Mouse (Mus musculus): ENCODE data around the gene Naaladl2. TPM values are rescaled to one million over a fixed set of nuclear protein-coding genes. Genes with fewer than 3 reads are reported as not detected.

Naaladl2 gene
- polyA plus RNA-seq, 1 experiment from 2014 or later, result 2.9 TPM

DNA sequence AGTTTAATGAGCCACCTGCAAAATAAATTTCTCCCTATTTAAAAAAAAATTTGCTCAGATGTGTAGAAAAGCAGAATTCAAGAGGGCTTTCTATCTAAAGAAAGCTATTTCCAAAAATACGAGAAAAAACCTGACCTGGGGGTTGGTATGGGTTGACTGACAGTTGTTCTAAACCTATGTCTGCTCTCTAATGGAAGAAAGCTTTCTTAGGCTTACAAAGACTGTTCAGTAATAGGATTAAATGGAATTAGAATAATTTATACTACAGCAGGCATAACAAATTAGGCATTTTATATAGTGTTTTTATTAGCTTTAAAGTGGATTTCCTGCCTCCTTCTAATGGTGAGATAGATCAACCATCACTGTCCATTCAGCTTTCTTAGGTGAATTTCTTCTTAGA lies 1236.4 kb downstream of the Naaladl2 start:
- Histone ChIP-seq H3K4me2 (no peak overlapping the region), H3K4me3 (no peak overlapping the region), H3K36me3 (no peaks in the 10 kb centered on the region), H3K4me1 (peaks cover 2% of the 10 kb centered on the region; the same call in 1 of the 2 replicates), H3K9me3 (peaks cover 3% of the 10 kb centered on the region; the same call in 1 of the 2 replicates), H3K27me3 (replicated peaks) (no peaks in the 10 kb centered on the region), H3K9ac (no peak overlapping the region), H3K27ac (replicated peaks) (no peak overlapping the region)
- no peak for ATAC-seq (ENCODE audit: extremely low read depth, insufficient number of reproducible peaks, low FRiP score, low TSS enrichment)
- 71% methylated on average over 1 of the region's 1 CpGs for WGBS

DNA sequence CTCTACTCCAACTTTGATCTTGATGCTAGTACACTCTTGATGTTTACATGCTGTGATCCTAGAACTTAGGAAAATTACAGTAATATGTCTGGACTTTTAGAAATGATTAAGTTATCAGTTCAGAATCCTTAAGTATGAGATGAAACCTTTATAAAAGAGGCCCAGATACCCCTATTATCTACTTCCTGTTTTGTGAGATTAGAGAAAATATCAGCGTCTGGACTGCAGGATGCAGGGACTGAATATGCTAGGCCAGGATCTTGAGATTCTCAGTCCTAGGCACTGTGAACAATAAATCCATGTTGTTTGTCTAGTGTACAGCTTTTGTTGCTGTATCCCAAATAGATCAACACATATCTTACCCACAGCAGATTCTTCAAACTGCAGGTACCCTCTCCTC lies 1278.4 kb downstream of the Naaladl2 start:
- 63% methylated on average over 1 of the region's 1 CpGs for WGBS

DNA sequence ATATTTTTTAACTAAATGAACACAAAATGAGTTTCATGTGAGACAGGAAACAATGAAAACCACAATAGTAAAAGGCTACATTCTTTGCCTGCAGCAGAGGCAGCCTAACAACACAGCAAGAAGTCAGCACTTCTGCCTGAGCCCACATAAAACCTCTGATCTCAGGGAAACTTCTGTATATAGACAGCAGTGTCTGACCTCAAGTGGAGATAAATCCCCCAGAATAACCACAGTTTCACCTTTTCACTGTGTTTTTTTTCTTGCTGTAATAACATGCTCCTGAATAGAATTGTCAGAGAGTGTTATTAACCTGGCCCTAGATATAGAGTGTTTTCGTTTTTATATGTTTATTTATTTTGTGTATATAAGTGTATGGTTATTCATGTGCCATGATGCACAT lies 1286.8 kb downstream of the Naaladl2 start:
- ATAC-seq (ENCODE audit: extremely low read depth, insufficient number of reproducible peaks, low FRiP score, low TSS enrichment), result no peak

More for the DNA sequence above, 1278.4 kb downstream of the Naaladl2 start:
- no peak for ATAC-seq (ENCODE audit: extremely low read depth, insufficient number of reproducible peaks, low FRiP score, low TSS enrichment)
- no peak overlapping the region for H3K9ac ChIP-seq
- no peaks in the 10 kb centered on the region for H3K36me3 ChIP-seq
- H3K27me3 ChIP-seq (replicated peaks), result no peaks in the 10 kb centered on the region
- H3K4me1 ChIP-seq, result no peaks in the 10 kb centered on the region
- no peak overlapping the region for H3K27ac ChIP-seq (replicated peaks)
- H3K4me3 ChIP-seq, result no peak overlapping the region
- no peak overlapping the region for H3K4me2 ChIP-seq
- H3K9me3 ChIP-seq, result 0 out of 2 replicates have a peak, but pooled peaks cover 5% of the 10 kb centered on the region

DNA sequence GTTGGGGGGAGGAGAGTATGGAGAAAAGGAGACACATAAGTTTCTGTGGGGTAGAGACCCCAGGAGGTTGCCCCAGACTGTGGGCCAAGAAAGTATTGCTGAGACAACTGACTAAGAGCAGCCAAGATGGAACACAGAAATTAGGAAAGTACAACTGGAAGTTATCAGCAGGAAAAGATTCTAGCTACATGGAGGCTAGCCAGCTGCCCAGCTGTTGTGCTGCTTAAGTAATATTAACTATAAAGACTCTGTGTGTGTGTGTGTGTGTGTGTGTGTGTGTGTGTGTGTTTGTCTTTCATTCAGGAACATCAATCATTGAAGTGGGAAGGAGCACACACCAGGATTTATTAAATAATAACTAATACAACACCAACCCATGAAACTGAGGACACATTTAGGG lies 1326.5 kb downstream of the Naaladl2 start:
- Histone ChIP-seq H3K36me3 (no peaks in the 10 kb centered on the region), H3K27ac (replicated peaks) (no peak overlapping the region), H3K4me1 (no peaks in the 10 kb centered on the region), H3K9ac (no peak overlapping the region), H3K4me2 (no peak overlapping the region), H3K9me3 (no peaks in the 10 kb centered on the region), H3K27me3 (replicated peaks) (no peaks in the 10 kb centered on the region), H3K4me3 (no peak overlapping the region)
- ATAC-seq (ENCODE audit: extremely low read depth, insufficient number of reproducible peaks, low FRiP score, low TSS enrichment), result no peak

More for the DNA sequence above, 1286.8 kb downstream of the Naaladl2 start:
- H3K36me3 ChIP-seq, result no peaks in the 10 kb centered on the region
- no peak overlapping the region for H3K27ac ChIP-seq (replicated peaks)
- H3K9ac ChIP-seq, result no peak overlapping the region
- no peak overlapping the region for H3K4me3 ChIP-seq
- H3K4me2 ChIP-seq, result no peak overlapping the region
- no peaks in the 10 kb centered on the region for H3K27me3 ChIP-seq (replicated peaks)
- no peaks in the 10 kb centered on the region for H3K4me1 ChIP-seq
- 50% methylated on average over 1 of the region's 1 CpGs for WGBS
- H3K9me3 ChIP-seq, result no peaks in the 10 kb centered on the region

DNA sequence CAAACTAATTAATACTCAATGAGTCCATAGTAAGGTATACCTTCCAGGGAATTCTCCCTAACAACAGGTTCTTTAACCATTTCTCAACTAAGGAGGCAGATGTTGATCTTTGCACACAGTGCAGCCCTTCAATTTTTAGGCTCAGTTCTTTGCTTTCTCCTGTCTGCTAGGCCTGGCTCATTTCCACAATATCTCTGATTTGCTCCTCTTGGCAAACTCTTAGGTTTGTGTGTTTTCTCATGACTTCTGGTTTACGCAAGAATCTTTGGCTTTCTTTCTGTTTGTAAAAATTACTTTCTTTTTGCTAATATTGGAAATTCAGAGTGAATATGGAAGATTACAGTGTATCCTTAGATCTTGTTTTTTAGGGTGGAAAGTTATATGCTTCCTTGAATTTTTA lies 1385.3 kb downstream of the Naaladl2 start:
- Histone ChIP-seq H3K4me2 (no peak overlapping the region), H3K36me3 (no peaks in the 10 kb centered on the region), H3K9ac (no peak overlapping the region), H3K9me3 (no peaks in the 10 kb centered on the region), H3K4me1 (no peaks in the 10 kb centered on the region), H3K27me3 (replicated peaks) (no peaks in the 10 kb centered on the region), H3K27ac (replicated peaks) (no peak overlapping the region), H3K4me3 (no peak overlapping the region)
- ATAC-seq (ENCODE audit: extremely low read depth, insufficient number of reproducible peaks, low FRiP score, low TSS enrichment), result no peak
- 70% methylated on average over 1 of the region's 1 CpGs for WGBS
